Mouse (Mus musculus): ENCODE data around the gene Map3k11.
A peak's percentile ranks its signal among the peaks of the same experiment; 100 is the strongest.

The Map3k11 gene

DNA sequence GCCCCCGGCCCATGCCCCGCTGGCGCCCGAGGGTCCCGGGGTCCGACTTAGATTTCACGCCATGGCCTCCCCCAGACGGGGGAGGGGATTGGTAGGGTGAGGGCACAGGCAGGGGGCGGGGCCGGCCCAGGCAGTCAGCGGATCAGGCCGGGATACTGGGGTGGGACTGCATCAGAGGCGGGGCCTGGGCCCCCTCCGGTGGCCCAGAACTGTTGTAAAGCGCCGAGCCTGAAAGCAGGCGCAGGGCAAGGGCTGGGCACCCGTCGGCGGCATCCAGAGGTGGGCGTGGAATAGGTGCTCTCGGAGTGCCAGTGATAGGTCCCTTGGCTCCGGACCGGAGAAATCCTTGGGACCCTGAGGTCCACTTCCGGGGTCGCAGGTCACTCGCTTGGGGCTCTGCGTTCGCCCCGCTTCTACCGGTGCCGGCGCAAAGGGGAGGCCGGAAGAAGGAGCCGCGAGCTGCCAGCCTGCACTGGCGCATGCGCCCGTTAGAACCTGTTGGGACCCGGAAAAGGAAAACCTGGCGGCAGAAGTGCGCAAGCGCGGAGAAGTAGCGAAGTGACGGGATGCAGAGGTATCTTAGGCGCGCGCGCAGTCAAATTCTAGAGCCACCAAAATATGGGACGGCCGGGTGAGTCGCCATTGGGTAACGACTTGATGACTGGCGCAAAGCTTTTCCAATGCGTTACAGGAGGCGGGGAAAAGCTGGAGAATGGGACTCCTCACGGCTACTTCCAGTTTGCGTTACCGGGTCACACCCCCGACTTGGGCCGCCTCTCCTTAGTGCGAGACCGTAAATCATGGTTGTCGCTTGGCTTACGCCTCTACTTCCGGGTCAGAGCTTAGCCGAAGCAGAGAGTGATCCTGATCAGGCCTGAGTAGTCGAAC, at the start of gene Map3k11, which contains the start of gene Pcnx3:
Map3k11 (plus strand) TSS at position 543 of the 888 bp plus-strand sequence.
Pcnx3 (minus strand) TSS at position 709 of the 888 bp plus-strand sequence.
- peak; percentile 99 for DNase-seq

DNA sequence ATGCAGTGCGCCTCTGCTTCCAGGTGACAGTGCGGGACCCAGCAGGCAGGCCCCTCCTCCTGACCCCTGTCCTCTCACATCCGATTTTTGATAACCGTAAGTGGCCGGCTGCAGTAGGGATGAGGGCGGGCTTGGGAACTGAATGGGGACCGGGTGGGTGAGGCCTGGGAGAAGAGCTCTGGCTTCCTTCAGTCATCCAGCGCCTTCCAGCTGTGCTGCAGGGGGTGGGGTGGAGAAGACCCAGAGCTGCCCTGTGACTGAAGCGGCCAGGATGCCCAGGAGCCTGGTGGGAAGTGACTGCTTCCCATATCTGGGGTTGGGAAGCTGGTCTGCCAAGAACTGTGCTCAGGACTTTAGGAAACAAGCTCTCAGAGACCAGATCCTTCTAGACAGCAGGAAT, 48.2 kb upstream of the Map3k11 start:
- no peak for DNase-seq

DNA sequence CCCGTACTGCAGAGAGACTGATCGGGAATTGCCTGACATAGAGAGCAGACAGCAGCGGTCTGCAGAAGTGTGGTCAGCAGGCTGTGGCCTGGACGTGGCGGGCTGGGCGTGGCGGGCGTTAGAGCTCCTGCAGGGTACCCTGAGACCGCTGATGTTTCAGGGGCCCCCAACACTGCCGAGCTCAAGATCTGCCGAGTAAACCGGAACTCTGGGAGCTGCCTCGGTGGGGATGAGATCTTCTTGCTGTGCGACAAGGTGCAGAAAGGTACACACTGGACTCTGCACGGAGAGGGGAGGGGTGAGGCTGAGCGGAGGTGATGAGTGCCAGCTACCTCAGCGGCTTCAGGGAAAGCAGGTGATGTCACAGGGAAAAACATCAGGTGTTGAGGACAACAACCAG, 47.5 kb upstream of the Map3k11 start:
- DNase-seq = no peak

DNA sequence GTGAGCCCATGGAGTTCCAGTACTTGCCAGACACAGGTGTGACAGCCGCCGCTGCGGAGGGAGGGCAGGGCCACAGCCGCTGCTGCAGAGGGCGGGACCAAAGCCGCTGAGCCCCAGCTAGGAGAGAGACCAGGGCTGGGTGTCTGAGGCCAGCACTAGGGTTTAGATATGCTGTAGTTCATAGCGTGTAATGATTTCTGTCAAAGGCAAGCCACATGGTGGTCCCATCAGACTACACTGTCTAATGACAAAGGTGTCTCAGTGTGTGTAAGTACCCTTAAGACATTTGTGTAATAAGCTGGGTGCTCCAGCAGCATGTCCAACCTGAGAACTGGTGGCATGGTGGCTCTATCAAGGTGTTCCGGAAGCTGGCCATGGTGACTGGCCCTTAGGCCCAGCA, 46.9 kb upstream of the Map3k11 start:
- no peak for DNase-seq

DNA sequence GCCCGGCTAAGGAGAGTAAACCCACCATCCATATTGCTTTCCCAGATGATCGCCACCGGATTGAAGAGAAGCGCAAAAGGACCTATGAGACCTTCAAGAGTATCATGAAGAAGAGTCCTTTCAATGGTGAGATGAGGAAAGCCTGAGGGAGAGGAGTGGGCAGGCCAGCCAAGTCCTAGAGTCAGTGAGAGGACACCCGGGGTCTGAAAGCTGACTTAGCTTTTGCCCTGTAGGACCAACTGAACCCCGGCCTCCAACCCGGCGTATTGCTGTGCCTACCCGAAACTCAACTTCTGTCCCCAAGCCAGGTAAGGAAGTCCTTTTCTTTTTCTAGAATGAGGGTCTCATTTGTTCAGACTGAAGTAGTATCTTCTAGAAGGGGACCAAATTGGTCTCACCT, 43.3 kb upstream of the Map3k11 start:
- no peak for DNase-seq

DNA sequence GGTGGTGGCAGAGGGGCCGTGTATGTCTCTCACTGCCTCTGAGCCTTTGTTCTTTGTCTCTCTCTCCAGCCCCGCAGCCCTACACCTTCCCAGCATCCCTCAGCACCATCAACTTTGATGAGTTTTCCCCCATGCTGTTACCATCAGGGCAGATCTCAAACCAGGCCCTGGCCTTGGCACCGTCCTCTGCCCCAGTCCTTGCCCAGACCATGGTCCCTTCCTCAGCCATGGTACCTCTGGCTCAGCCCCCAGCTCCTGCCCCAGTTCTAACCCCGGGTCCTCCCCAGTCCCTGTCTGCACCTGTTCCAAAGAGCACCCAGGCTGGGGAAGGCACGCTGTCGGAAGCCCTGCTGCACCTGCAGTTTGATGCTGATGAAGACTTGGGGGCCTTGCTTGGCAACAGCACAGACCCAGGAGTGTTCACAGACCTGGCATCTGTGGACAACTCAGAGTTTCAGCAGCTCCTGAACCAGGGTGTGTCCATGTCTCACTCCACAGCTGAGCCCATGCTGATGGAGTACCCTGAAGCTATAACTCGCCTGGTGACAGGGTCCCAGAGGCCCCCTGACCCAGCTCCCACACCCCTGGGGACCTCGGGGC, 41.7 kb upstream of the Map3k11 start:
- DNase-seq = no peak

DNA sequence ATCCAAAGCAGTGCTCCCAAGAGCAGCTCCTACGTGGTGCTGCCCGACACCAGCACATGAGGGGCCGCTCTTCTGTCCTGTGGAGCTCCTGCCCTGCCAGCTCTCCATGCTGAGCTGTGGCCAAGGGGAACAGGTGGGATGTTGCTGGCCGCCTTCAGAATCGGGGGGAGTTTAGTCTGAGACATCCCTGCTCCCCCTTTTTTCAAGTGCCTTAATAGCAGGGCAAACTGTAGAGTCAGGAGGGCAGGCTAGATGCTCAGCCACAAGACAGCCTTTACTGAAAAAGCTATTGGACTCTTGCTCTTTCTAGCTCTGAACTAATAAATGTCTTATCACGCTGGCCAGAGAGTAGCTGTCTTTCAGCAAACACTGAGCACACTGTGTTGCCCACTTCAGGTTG, 40.8 kb upstream of the Map3k11 start:
- DNase-seq = no peak

DNA sequence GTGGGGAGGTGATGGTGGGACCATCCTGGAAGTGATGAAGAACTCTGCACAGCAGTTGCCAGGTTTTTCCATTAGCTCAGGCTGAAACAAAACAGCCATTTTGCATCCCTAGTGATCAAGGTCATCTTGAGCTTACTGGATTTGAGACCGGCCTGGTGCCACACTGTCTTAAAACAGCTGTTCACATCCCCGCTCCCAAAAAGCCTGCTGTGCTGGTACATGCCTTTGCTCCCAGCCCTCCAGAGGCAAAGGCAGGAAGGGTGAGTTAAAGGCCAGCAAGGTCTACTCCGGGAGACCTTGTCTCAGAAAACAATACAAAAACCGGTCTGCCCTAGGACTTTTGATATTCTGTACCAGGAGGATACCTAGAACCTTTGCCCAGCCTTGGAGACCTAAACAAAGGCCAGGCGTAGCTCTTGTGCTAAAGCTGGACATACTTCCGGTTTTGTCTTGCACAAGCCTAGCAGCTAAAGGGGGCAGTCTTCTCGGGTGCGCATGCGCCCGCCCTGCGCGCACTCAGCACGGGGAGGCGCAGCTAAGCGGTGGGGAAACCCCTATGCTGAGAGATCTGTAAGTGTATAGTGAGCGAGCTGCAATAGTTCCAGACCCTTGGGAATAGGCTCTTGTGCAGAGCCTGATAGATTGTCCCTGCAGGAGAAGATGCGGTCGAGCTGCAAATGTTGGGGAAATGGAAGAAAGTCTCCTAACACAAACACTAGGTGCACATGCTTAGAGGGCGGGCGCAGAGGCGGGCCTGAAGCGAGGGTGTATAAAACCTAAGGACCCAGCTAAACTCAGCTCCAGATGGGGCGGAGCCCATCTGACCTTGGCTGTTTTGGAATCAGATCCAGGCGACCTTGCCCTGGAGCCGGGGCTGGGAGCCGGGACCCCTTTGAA, 39.9 kb upstream of the Map3k11 start:
- peak; percentile 91 for DNase-seq

DNA sequence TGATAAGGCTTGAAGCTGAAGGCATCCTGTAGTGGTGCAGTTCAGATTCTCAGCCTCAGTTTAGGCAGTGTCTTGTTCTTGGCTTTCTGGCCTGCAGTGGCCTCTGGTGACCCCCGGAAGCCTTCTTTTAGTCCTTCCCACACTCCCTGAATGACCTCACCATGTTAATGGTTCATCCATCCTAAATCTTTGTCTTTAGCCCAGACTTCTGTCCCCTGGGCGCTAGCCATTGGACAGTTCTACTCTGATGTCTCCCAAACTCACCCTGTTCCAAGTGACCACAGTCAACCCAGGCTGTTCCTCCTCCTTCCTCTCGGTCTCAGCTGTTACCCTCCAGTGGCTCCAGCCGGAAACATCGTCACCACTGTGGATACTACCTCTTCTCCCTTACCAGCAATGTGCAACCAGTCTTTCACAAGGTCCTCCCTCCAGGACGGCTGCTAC, 39.2 kb upstream of the Map3k11 start:
- DNase-seq = peak; percentile 58

DNA sequence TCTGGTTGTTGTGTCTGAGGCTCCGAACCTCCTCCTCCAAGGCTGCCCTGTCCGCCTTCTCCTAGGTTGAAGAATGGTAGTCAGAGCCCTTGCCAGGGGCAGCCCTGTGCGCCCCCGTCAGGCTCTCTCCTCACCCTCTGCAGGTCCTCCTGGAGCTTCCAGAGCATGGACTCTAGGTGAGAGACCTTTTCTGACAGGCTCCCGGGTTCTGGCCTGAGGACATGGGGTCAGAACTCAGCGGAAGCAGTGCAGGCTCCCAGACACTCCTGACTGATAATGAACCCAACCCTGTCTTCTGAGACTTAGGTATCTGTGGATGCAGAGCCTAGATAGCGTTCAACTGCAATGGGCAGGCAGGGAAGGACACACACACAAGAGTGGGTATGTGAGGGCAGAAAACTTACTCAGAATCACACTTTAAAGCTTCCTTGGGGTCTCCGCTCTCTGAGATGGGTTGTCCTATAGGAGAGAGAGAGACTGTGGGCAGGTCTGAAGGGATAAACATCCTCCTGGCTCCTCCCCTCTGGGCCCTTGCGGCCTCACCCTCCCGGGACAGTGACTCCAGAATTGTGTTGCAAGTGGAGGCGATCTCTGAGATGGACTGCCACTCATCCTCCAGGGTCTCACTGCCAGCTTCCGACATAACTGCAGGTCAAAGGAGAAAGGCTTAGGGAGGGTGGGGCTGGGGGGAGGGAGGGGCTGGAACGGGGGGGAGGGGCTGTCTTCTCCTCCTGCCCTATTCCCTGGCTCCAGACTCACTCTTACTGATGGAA, 36.9 kb upstream of the Map3k11 start:
- DNase-seq = no peak

DNA sequence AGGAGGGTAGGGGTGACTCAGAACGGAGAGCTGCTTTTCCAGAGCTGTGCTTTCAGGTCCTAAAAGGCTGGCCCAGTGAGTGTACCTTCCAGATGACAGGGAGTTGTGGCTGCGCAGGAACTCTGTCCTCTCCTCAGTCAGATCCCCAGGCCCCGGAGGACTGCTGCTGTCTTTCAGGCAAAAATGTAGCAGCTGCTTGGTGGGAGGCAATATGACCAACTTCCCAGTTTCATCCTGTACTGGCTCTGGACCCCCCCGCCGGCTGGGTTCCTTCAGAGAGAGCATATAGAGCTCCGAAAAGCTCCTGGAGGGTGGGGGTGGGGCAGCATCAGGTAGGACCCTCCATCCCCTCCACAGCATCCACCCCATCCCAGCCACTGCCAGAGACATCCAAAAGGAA, 36.0 kb upstream of the Map3k11 start:
- no peak for DNase-seq

DNA sequence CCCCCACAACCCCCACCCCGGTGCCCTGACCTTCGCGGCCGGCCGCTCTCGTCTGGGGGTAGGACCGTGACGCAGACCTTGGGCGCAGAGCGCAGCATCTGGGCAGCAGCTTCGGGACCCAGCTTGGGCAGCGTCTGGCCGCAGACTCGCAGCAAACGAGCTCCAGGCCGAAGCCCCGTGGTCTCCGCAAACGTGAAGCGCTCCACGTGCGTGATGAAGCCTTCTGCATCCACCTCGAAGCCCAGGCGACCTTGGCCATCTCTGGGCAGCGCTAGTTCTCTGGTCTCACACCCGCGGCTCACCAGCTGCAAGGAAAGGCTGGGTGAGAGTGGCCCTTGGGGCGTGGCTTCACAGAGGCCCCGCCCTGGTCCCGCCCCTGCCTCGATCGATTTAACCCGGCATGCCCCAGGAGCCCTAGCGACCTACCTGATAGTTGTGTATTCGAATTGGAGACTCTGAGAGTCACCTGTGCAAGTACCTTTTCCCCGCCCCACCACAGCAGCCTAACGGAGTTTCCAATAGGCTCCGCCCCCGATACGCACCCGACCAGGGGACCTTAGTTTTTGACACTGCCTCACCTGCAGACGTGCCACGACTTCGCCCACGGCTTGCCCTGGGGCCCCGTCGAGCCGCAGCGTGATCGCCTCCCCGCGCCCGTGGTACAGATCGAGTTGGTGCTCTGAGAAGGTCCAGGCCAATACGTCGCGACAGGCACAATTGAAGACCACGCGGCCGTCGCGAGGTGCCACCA, 34.4 kb upstream of the Map3k11 start:
- DNase-seq = peak; percentile 32

DNA sequence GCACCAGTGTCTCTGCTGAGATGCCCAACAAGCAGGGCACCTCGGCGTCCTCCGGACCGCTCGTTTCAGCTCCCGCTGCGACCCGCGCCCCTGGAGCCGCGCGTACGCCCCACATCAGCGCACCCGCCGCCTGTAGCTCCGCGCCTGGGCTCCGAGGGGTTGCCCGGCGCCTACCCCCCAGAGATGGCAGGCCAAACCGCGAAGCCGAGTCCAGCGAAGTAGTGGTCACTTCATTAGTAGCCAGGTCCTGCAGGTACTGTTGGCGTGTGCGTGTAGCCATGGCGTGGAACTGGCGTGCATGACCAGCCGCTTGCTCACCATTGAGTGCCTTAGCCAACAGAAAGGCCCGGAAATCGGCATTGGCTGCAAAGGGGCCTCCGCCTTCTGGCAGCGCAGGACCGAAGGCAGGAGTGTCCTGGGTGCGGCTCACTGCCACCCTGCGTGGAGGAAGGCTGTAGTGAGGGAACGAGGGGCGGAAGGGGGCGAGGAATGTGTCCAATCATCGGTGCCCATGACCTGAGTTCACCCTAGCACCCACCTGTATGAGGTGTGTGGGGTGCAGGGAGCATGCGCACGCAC, 33.7 kb upstream of the Map3k11 start:
- DNase-seq = no peak

DNA sequence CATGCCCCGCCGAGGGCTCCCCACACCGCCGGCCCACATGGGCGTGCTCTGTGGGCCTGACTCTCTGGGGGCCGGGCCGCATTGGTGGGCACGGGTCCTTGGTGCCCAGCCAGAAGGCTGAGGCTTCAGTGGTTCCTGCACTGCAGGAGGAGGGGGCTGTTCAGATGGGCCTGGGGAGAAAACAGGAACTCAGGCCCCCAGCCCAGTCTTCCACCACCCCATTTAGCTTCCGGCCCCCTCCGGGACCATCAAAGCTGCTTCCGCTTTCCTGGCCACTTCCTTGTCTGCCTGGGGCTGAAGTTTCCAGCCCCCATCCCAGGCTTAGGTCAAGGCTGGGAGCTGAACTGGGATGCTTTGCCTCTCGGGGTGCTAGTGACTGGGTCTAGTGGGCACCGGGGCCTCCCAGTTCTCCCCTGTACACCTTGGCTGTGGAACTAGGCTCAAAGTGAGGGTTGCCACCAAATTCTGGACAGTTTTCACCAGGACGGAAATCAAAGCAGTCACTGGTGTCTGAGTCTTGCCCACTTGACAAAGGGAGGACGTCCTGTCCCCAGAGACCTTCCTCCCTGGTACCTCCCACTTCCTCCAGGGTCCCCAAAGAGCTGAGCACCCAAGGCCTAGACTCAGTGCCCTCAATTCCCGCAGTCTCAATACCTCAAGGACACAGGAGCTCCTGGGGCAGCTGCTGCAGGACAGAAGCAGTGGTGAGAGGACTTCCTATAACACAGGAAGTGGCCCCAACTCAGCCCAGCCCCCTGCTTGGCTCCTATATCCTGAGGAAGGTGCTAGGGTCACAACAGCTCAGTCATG, 27.4 kb upstream of the Map3k11 start:
- peak; percentile 76 for DNase-seq

DNA sequence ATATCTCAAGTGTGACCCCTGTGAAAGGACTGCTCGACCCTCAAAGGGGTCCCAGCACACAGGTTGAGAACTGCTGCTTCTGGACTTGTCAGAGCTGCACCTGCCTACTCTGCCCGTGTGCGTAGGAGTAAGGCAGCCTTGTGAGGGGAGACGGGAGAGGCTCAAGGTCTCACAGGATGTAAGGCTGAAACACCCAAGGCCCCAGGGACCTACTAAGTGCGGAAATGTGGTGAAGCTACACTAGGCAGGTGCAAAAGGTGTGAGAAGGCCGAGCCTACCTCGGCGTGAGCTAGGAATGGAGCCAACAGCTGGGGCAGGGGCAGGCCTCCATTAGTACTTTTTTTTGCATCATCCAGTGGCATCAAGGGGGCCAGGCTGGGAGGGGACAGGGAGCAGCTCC, 26.2 kb upstream of the Map3k11 start:
- peak; percentile 35 for DNase-seq

DNA sequence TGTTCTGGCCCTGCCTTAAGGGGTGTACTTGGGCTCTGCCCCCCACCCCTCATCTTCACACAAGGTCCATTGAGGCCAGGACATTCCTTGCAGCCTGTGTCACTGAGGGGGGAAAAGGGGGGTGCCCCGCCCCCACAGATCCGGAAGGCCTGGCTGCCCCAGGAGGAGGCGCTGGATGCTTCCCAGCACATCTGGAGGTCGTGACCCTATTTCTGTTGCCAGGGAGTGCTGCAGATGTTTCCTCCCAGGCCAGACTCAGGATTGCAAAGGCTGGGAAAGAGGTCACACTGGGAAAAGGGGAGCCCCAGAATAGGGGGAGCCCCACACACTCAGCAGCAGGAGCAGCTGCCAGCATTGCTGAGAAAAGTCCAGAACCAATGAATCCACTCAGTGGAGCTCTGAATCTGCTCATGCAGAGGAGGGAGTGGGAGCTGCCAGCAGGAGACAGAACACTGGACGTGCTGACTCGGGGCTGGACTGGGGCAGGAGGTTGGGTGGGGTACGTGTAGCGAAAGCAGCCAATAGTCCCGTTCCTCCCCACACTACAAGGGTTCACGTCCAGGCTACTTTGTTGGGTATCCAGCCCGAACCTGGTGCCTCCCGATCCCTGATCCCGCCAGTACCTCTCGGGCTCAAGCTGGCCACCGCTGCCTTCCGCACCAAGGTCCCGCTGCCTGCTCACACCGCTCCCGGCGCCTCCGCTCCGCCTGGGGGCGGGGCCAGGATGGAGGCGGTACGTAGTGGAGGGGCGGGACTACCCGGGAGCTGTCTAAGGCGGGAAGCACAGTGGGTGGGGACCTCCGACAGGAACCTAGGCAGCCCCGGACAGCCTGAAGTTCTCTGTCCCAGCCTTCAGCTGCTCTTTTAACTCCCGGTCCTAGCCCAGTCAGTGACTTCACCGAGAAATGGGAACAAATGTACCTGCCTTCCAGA, 25.3 kb upstream of the Map3k11 start, which contains the start of gene Sipa1:
Sipa1 (minus strand) TSS at position 727 of the 933 bp plus-strand sequence.
- DNase-seq = peak; percentile 97

DNA sequence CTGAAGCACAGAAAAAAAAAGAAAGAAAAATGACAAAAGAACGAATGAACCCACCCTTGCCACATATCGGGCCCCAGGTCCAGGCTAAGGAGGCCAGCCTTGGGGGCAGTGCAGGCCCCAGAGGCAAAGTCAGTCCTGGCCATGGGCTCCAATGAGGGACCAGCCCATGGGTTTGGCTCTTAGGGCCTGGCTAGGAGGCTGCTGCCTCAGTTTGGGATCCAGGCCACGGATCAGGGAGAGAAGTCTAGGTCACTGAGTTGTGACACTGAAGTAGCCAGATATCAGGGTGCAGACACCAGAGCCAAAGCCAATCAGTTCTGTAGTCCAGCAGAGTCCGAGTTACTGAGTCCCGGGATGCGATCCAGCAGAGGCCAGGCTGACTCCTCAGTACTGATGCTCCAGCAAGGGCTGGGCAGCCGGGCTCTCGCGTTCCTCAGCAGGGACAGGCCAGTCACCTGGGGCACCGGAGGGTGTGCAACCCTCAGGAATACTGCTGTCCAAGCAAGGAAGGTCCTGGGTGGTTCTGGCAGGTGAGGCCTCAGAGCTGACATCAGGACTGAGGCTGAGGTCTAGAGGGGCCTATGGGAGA, 23.8 kb upstream of the Map3k11 start:
- DNase-seq = no peak

DNA sequence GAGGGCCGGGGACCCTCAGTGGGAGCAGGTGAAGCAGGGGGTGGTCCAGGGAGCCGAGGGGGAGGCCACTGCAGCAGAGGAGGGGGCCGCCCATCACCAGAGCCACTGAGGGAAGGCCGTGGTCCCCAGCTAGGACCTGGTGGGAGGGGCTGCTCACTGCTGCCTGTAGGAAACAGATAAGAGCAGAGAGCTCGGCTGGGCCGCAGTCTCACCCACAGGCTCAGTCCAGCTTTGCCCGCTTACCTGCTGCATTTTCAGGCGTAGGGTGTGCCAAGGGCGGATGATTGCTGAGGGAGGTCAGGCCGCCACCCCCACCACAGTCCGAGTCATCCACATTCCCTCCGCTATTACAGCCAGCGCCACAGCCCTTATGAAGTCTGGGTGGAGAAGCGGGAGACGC, 23.1 kb upstream of the Map3k11 start:
- no peak for DNase-seq

DNA sequence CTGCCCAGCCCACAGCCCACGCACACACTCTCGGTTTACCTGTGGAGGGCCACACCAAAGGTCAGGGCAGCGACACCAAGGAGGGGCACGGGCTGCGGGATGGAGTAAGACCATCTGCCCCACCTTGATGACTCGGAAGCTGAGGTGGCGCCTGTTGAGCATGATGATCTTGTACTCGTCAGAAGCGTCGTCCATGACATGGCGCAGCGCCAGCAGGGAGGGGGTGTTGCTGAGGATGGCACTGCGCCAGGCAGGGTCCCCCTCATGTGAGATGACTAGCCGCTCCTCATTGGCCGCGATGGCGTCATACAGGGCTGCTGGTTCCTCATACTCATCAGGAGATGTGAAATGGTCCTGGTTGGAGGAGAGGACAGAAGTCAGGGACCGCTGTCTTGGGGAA, 22.2 kb upstream of the Map3k11 start:
- no peak for DNase-seq
